Mouse (Mus musculus) liver, embryonic 14.5 days (tissue): ENCODE measurements around the gene Dll3.

Experiments used
- CTCF ChIP-seq: IDR thresholded peaks from 2 replicates; pipeline ENCODE4 v1.5.1; 2016; ENCODE audit warnings: antibody characterized with exemption, low read depth, control low read depth
- EP300 ChIP-seq: IDR thresholded peaks from 2 replicates; pipeline ENCODE4 v1.6.1; 2016; ENCODE audit warnings: antibody characterized with exemption, low read depth

- TF ChIP-seq CTCF (no peak), EP300 (no peak)
These were observed 47.4 kb downstream of the Dll3 start for GRCm38 (mm10) chr7:28254591-28254990.
